Mouse (Mus musculus) ES-Bruce4 (cell line): ENCODE measurements around the gene Ankrd11. TPM values are rescaled to one million over a fixed set of nuclear protein-coding genes. Genes with fewer than 3 reads are reported as not detected.
A peak's percentile ranks its signal among the peaks of the same experiment; 100 is the strongest.

ENCODE experiments used
- H3K27ac ChIP-seq: 2 replicates; pipeline ENCODE4 v1.5.1; 2012; ENCODE audit warnings: low read length, inconsistent platforms; ENCODE audit not compliant: insufficient read depth
- H3K27me3 ChIP-seq: 2 replicates; pipeline ENCODE4 v1.6.1; 2012; ENCODE audit warnings: mild to moderate bottlenecking, low read length, inconsistent platforms; ENCODE audit not compliant: control insufficient read depth, poor library complexity, insufficient read depth, severe bottlenecking
- H3K36me3 ChIP-seq: 2 replicates; pipeline ENCODE4 v1.6.1; 2012; ENCODE audit warnings: inconsistent platforms, mild to moderate bottlenecking, low read length, moderate library complexity; ENCODE audit not compliant: control insufficient read depth, poor library complexity, insufficient read depth, severe bottlenecking
- H3K4me1 ChIP-seq: one replicate; pipeline ENCODE4 v1.8.1; 2011; ENCODE audit warnings: low read length; ENCODE audit not compliant: control insufficient read depth, insufficient read depth
- H3K4me3 ChIP-seq: 2 replicates; pipeline ENCODE4 v1.5.1; 2011; ENCODE audit warnings: low read depth, mild to moderate bottlenecking, low read length
- H3K9ac ChIP-seq: 2 replicates; pipeline ENCODE4 v1.6.1; 2012; ENCODE audit warnings: low read depth, mild to moderate bottlenecking, inconsistent platforms; ENCODE audit not compliant: poor library complexity, severe bottlenecking
- H3K9me3 ChIP-seq: replicated peaks from 2 replicates; pipeline ENCODE4 v1.6.1; 2012; ENCODE audit warnings: mild to moderate bottlenecking, low read length, inconsistent platforms; ENCODE audit not compliant: control insufficient read depth, poor library complexity, insufficient read depth, severe bottlenecking
- CTCF ChIP-seq: IDR thresholded peaks from one replicate; pipeline ENCODE4 v1.8.1; 2011; ENCODE audit warnings: low read depth, low read length
- EP300 ChIP-seq: IDR thresholded peaks from 2 replicates; pipeline ENCODE4 v1.6.1; 2011; ENCODE audit warnings: low read depth, low read length; ENCODE audit not compliant: insufficient read depth
- POLR2A ChIP-seq: IDR thresholded peaks from one replicate; pipeline ENCODE4 v1.8.1; 2011; ENCODE audit warnings: low read length; ENCODE audit not compliant: insufficient read depth
- polyA plus RNA-seq: library from polyadenylated mRNA; stranded (reverse); fragments of >200 nt; gene quantifications from 2 replicates; pipeline ENCODE4 v1.2.4, GENCODE M21; 2011; ENCODE audit warnings: low read depth; ENCODE audit not compliant: missing spikeins, insufficient read depth, insufficient read length

The Ankrd11 gene
- polyA plus RNA-seq, 1 experiment, result 148 TPM

DNA sequence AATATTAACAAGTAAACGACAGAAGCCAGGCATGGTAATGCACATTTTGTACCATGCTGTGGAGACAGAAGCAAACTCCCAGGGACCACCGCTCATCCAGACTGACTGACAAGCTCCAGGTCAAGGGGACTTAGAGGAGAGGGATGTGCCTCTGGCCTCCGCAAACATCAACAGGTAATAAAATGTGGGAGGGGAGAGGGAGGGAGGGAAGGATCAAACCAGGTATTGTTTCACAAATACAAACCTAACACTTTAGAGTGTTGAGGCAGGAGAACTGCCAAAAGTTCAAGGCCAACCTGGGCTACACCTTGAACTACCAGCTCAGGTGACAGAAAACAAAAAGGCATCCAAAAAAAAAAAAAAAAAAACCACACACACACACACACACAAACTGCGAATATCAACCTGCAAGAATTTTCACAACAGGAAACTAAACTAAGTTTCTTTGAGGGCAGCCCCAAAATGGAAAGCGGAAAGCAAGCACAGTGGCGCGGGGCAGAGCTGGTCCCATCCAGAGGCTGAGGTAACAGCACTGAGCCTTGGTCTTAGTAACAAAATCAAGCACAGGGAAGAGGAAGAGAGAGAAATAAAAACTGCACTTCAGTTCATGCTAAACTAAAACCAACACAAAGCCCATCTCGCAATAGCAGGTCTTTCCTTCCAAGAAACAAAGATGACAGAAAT, 55.4 kb downstream of the Ankrd11 start:
- Histone ChIP-seq H3K9me3 (no peaks in the 10 kb centered on the region), H3K27ac (peak overlapping the region; percentile 13; the same call in 1 of the 2 replicates), H3K9ac (no peak overlapping the region), H3K4me3 (no peak overlapping the region), H3K27me3 (no peaks in the 10 kb centered on the region), H3K36me3 (no peaks in the 10 kb centered on the region), H3K4me1 (peaks cover 6% of the 10 kb centered on the region)
- TF ChIP-seq CTCF (no peak), POLR2A (no peak), EP300 (no peak)

DNA sequence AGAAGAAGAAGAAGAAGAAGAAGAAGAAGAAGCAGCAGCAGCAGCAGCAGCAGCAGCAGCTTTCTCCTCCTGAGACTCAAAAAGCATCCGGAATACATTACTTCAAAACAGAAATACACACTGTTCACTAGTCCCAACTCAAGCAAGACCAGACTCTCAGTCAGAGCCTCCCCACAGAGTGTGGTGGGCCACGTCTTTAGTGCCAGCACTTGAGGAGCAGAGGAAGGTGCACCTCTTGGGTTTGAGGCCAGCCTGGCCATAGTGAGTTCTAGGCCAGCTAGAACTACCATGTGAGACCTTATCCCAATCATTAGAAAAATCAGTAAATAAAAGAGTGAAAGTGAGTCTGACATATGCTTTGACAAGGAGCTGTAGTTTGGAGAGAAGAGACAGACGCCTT, 57.9 kb downstream of the Ankrd11 start:
- H3K36me3 ChIP-seq, result no peaks in the 10 kb centered on the region
- no peak overlapping the region for H3K9ac ChIP-seq
- no peak for TF ChIP-seq POLR2A
- no peak for TF ChIP-seq CTCF
- no peak for TF ChIP-seq EP300
- no peak overlapping the region for H3K27ac ChIP-seq
- H3K27me3 ChIP-seq, result no peaks in the 10 kb centered on the region
- H3K4me1 ChIP-seq, result peaks cover 10% of the 10 kb centered on the region
- H3K4me3 ChIP-seq, result no peak overlapping the region
- H3K9me3 ChIP-seq, result no peaks in the 10 kb centered on the region

DNA sequence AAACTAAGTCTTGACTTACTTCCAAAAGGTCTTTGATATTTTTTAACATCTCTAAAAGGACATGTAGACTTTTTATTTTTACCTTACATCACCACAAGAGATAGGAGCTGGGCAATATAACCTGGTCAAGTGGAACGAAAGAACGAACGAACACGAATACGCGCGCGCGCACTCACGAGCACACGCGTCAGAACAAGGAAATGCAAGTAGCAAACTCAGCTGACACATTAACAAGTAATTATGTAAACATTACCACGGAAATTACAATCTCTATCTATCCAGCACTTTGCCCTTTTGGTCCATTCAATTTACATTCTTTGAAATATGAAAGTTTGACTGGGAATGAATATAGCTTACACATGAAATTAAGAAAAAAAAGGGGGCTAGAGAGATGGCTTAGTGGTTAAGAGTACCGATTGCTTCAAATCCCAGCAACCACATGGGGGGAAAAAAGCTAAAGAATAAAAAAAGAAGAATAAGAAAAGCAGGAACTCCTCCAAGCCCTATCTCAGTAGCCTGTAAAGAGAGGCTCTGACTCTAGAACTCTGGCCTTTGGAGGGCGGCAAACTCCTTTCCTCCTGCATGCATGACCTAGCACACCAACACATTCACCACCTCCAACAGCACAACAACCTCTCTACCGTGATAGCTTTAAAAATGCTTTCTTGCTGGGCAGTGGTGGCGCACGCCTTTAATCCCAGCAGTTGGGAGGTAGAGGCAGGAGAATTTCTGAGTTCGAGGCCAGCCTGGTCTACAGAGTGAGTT, 58.7 kb downstream of the Ankrd11 start:
- H3K9me3 ChIP-seq, result no peaks in the 10 kb centered on the region
- H3K4me1 ChIP-seq, result peaks cover 10% of the 10 kb centered on the region
- no peak overlapping the region for H3K9ac ChIP-seq
- no peak overlapping the region for H3K27ac ChIP-seq
- no peak overlapping the region for H3K4me3 ChIP-seq
- no peaks in the 10 kb centered on the region for H3K27me3 ChIP-seq
- no peaks in the 10 kb centered on the region for H3K36me3 ChIP-seq
- TF ChIP-seq EP300 (no peak), CTCF (no peak), POLR2A (no peak)

DNA sequence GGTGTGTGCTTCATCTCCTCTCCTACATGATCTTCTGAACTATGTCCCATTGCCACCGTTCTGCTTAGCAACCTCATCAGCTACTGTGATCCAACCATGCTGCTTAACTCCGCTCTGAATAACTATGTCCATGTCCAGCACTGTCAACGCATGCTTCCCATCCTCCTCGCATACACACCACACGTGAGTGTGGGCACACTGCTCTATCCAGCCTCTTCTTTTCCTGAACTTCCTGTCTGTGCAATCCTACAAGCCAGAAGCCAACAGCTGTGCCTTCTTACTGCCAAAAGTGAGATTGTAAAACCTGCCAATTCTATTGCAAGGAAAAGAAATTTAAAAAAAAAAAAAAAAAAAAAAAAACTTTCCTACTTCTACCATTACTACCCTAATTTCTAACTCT, 60.4 kb downstream of the Ankrd11 start:
- Histone ChIP-seq H3K4me1 (peaks cover 8% of the 10 kb centered on the region), H3K36me3 (no peaks in the 10 kb centered on the region), H3K9me3 (no peaks in the 10 kb centered on the region), H3K9ac (no peak overlapping the region), H3K27me3 (no peaks in the 10 kb centered on the region), H3K27ac (no peak overlapping the region), H3K4me3 (no peak overlapping the region)
- TF ChIP-seq POLR2A (no peak), CTCF (no peak), EP300 (no peak)

DNA sequence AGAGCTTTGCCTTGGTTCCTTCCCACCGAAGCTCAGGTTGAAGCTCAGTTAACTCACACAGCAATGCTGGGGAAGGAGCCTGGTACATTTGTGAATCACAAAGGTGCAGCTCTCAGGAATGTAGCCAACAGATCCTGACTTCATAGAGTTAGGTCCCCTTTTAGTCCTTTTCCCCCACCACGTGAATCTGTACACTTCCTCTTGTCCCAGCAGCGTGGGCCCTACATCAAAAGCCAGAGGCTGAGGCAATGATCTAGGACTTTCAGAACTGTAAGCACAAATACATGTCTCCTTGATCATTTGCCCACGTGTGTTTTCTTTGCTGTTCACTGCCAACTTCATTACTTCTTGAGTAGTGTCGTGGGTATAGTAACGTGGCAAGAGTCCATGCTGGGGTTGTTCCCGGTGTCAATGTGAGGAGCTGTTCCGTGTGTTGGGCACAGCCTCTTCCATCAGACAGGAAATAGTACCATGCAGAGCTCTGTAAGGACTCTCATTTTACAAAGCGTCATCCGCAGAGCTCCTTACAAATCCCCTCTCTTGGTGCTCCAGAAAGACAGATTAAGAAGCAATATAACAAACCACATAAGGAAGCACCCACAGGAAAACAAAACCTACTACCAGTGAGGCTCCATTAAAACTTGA, 62.1 kb downstream of the Ankrd11 start:
- TF ChIP-seq POLR2A (no peak), EP300 (no peak)
- Histone ChIP-seq H3K9ac (no peak overlapping the region), H3K9me3 (no peaks in the 10 kb centered on the region), H3K36me3 (no peaks in the 10 kb centered on the region), H3K4me1 (peaks cover 8% of the 10 kb centered on the region), H3K27me3 (no peaks in the 10 kb centered on the region), H3K4me3 (no peak overlapping the region), H3K27ac (no peak overlapping the region)
